32 mouse cellular contexts compared by ENCODE assay signal in genomic region chr1:67099215-67099614, GRCm38 (mm10). TPM values are rescaled to one million over a fixed set of nuclear protein-coding genes. Genes with fewer than 3 reads are reported as not detected.
"Had no signal": no experiment of that assay in that cellular context is flagged by ENCODE, and none has a peak within 500 bp of the region (broad histone marks: within the 10 kb centered on the region; RNA-seq: fewer than 3 reads in every experiment).

No protein-coding gene starts in this region.

- ATAC-seq: liver, embryonic 12.5 days; liver, postnatal 0 days; lung, postnatal 0 days; midbrain, embryonic 13.5 days; midbrain, embryonic 15.5 days; midbrain, embryonic 16.5 days had no signal

- H3K36me3 ChIP-seq: limb, embryonic 10.5 days; limb, embryonic 12.5 days; limb, embryonic 13.5 days; limb, embryonic 15.5 days; liver, embryonic 12.5 days; liver, embryonic 13.5 days; liver, embryonic 15.5 days; lung, embryonic 15.5 days; midbrain, embryonic 10.5 days; midbrain, embryonic 12.5 days; midbrain, embryonic 13.5 days; midbrain, embryonic 15.5 days; neural tube, embryonic 12.5 days had no signal

- H3K4me1 ChIP-seq: liver, embryonic 12.5 days; liver, embryonic 15.5 days; megakaryocyte, embryonic 14.5 days; midbrain, embryonic 10.5 days; midbrain, embryonic 12.5 days; midbrain, embryonic 13.5 days; midbrain, embryonic 15.5 days; neural tube, embryonic 12.5 days had no signal

- H3K4me2 ChIP-seq: limb, embryonic 12.5 days; limb, embryonic 13.5 days; limb, embryonic 15.5 days; liver, embryonic 11.5 days; liver, embryonic 12.5 days; liver, embryonic 13.5 days; liver, embryonic 15.5 days; lung, embryonic 14.5 days; lung, embryonic 15.5 days; midbrain, embryonic 11.5 days; midbrain, embryonic 12.5 days; midbrain, embryonic 13.5 days; midbrain, embryonic 15.5 days; neural tube, embryonic 12.5 days had no signal

- DNase-seq: left cerebral cortex, postnatal 4 days; liver; liver, embryonic 13.5 days; liver, postnatal 0 days; lung, adult 18-20 months; lung, adult 2 months; lung, embryonic 14.5 days; lung, postnatal 10 days; lung, postnatal 14 days; lung, postnatal 36 days; lung, postnatal 4 days; midbrain, embryonic 14.5 days had no signal

- H3K9me3 ChIP-seq: limb, embryonic 10.5 days; limb, embryonic 12.5 days; limb, embryonic 15.5 days; liver, embryonic 12.5 days; liver, embryonic 15.5 days; lung, embryonic 15.5 days; midbrain, embryonic 10.5 days; midbrain, embryonic 12.5 days; midbrain, embryonic 13.5 days; midbrain, embryonic 15.5 days; neural tube, embryonic 12.5 days had no signal

- H3K9ac ChIP-seq: limb, embryonic 12.5 days; limb, embryonic 13.5 days; limb, embryonic 15.5 days; liver, embryonic 12.5 days; liver, embryonic 13.5 days; liver, embryonic 14.5 days; liver, embryonic 15.5 days; liver, postnatal 0 days; lung, embryonic 14.5 days; lung, embryonic 15.5 days; midbrain, embryonic 12.5 days; midbrain, embryonic 13.5 days; midbrain, embryonic 15.5 days; neural tube, embryonic 12.5 days had no signal

- H3K27ac ChIP-seq: limb, embryonic 10.5 days; limb, embryonic 12.5 days; limb, embryonic 13.5 days; limb, embryonic 15.5 days; liver, embryonic 12.5 days; liver, embryonic 13.5 days; liver, embryonic 14.5 days; liver, embryonic 15.5 days; lung, embryonic 15.5 days; macrophage; midbrain, embryonic 10.5 days; midbrain, embryonic 12.5 days; midbrain, embryonic 13.5 days; midbrain, embryonic 15.5 days; neural tube, embryonic 12.5 days had no signal

- H3K27me3 ChIP-seq: limb, embryonic 12.5 days; limb, embryonic 13.5 days; limb, embryonic 15.5 days; liver, embryonic 12.5 days; liver, embryonic 13.5 days; liver, embryonic 15.5 days; lung, embryonic 15.5 days; megakaryocyte, embryonic 14.5 days; midbrain, embryonic 12.5 days; midbrain, embryonic 13.5 days; midbrain, embryonic 15.5 days; neural tube, embryonic 12.5 days had no signal

- H3K4me3 ChIP-seq: limb, embryonic 10.5 days; limb, embryonic 12.5 days; limb, embryonic 13.5 days; limb, embryonic 15.5 days; liver, embryonic 12.5 days; liver, embryonic 13.5 days; liver, embryonic 15.5 days; lung, embryonic 15.5 days; megakaryocyte, embryonic 14.5 days; midbrain, embryonic 10.5 days; midbrain, embryonic 12.5 days; midbrain, embryonic 13.5 days; midbrain, embryonic 15.5 days; myocyte; neural tube, embryonic 12.5 days had no signal

RNA-seq across cellular contexts. Expression of gene Cps1, which starts 23.6 kb away (rescaled TPM):
- polyA plus RNA-seq: macrophage; midbrain, embryonic 10.5 days had no signal
